Mouse (Mus musculus): ENCODE measurements around the gene Atp6v0a4.

The Atp6v0a4 gene

GRCm38 (mm10) chr6:38124882-38125281, 496 bp upstream of the Atp6v0a4 start:
- DNase-seq, result no peak

- DNase-seq, result no peak
Observed at GRCm38 (mm10) chr6:38123471-38124206, 747 bp downstream of the Atp6v0a4 start.

DNA sequence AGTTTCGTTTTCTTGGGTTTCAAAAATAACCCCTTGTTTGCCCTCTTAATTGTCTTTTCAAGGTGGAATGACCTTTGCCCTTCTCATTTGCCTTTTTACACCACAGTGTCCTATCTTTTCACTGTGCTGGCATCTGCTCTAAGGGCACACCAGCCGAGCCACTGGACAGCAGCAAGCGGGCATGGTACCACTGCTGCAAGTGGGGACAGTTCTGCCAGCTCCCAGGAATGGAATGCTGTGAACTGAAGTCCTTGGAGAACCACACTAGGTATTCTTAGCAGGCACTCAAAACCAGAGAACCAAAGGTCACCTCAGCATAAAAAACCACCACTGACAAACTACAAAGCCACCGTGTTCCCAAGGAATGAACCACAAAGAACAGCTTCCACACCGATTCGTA, 1.6 kb downstream of the Atp6v0a4 start:
- DNase-seq, result no peak

DNA sequence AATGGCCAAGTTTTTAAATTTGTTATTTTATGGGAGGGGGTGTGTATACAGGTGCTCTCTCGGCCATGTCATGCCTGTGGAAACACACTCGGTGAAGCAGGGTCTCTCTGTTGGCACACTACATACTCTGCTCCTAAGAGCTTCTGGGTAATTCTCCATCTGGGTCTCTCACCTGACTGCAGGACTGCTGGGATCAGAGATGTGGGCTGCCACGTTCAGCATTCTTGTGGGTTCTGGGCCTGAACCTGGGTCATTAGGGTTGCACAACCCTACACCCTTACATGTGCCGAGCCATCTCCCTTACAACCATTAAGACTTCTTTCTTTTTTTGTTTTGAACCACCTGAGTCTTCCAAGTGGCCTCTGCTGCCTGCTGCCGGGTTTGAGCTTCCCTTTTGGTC, 2.5 kb downstream of the Atp6v0a4 start:
- no peak for DNase-seq

DNA sequence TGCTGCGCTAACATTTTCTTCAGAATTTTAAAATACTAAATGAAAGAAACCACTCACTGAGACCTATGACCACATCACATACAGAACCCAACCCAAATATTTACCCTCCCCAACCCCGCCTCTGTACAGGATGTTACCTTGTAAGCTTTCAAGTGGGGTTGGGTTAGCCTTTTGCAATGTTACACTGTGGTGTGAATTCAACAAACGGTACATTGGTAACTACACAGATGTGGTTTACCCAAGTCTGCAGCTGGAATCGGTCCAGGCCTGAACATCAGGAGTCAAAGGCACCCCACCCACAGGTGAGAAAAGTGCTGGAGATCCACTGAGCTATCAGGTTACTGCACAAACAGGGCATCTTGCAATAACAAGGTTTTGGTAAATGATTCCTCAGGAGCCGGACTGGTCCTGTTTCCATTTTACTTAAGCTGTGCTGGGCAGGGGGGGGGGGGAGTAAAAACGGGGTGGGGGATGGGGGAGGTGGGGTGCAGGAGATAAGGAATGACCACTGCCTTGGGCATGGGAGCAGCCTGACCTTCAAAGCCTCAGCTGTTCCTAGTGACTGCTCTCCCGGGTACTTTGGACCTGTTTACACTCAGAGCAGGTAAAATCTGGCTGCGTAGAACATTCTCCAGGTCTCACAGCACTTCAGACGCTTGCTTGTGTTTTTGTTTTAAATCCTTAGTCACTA, 3.6 kb downstream of the Atp6v0a4 start:
- DNase-seq, result no peak

- no peak for DNase-seq
Observed at GRCm38 (mm10) chr6:38118341-38118740, 6.0 kb downstream of the Atp6v0a4 start.

DNA sequence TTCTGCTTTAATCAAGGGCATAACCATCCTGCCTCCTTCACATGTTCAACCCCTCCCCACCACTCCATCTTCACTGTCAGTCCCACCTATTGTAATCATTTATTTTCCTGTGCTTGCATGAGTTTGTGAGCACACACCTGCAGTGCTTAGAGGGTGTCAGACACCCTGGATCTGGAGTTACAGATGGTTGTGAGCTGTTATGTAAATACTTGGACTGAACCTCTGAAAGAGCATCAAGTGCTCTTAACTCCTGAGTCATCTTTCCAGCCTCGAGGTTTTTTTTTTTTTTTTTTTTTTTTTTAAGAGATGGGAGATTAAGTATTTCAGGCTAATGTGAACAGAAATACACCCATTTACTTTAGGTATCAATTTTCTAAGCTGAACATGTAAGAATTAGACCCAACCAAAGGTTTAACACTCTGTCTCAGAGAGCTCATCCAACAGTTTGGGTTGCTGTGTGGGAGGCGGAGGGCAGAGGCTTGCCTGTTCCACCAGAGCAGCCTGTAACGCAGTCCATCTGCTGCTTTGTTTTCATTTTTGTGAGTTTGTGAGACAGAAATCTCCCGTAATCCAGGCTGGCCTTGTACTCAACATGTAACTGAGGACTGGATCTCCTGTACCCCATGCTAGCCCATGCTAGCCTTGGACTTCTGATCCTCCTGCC, 8.1 kb downstream of the Atp6v0a4 start:
- DNase-seq, result no peak

DNA sequence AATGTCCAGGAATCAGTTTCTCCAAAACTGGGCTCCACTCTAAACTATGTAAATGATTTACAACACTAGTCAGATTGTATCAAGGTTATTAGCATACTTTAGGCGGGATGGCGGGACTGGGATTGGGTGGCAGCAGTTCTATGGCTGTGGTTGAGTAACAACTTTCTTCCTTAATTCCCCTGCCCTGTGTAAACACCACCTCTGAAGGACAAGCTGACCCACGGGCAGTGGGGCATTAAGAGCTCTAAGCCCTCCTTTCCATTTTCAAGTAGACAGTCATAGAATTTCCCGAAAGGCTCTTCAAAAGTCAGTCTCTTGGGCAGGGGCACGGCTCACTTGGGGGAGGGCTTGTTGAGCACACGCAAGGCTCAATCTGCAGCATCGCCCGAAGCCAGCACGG, 13.5 kb downstream of the Atp6v0a4 start:
- no peak for DNase-seq

GRCm38 (mm10) chr6:38109871-38110270, 14.5 kb downstream of the Atp6v0a4 start:
- no peak for DNase-seq

DNA sequence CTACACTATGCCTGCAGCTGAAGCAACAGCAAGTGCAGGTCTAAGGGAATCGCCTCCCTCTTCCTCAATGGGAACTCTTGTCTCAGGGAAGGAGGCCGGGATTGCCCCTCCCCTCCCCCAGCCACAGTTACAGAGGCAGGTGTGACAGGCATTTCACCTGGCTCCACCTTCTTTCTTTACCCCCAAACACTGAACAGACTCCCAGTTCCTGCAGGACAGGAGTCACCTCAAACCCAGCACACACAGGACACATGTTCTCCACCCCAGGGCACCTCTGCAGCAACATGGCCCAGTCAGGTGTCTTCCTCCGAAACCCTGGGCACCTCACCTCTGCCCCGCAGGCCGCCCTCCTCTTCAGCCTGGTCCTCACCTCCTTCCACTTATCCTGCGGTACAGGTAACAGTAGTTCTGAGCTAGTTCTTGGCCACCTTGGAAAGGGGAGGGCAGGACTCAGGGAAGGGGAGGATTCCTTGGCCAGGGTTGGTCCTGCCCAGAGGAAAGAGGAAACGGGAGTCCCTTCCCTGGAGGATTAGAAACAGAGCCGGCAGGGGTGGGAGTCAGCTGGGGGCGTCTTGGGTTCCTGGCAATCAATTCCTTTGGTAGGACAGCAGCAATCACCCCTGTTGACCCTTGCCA, 15.1 kb downstream of the Atp6v0a4 start, which contains the start of gene Tmem213:
TSS of gene Tmem213 (plus strand) at position 96 of the 636 bp plus-strand sequence.
- DNase-seq, result no peak

- DNase-seq, result no peak
Observed at GRCm38 (mm10) chr6:38108449-38108848, 15.9 kb downstream of the Atp6v0a4 start.

GRCm38 (mm10) chr6:38105924-38106323, 18.5 kb downstream of the Atp6v0a4 start:
- no peak for DNase-seq

DNA sequence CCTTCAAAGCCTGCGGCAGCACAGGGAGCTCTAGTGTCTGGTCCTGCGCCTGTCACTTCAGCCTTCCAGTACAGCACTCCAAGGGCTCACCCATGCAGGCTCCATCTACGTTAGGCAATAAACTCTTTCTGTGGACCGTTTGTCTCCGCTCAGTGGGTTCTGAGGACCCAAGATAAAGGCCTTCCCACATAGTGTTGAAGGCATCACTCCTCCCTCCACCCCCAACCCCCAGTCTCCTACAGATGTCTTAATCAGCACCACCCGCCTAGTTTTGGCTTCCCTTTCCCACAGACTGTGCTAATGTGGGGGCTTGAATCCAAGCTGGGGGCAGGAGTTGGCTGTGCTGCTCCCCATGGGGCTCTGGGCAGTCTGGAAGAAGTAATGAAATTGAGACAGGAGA, 20.6 kb downstream of the Atp6v0a4 start:
- DNase-seq, result no peak

DNA sequence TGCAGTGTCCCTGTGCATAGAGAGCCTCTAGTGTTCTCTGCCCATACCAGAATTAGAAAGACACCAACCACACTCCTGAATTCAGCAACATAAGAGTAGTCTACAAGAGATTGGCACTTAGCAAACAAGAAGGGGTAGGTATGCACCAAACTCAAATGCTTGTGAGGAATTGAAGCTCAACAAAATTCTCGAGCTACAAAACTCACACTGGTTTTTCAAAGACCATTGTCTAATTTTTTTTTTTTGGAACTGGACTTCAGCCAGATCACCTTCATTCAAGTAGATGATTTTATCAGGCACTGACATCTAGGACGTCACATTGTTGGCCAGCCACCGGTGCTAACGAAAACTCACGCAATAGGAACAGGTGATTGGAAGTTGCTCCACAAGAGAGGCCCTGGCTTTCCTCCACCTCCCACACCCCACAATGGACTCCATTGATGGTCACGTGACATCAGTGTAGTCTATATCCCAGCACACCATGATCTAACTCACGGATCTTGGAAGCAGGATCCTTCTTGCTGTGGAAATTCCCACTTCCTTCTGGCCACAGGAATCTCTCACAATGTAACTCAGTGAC, 22.1 kb downstream of the Atp6v0a4 start:
- no peak for DNase-seq

- DNase-seq, result no peak
Observed at GRCm38 (mm10) chr6:38096961-38097370, 27.4 kb downstream of the Atp6v0a4 start.

GRCm38 (mm10) chr6:38094701-38095100, 29.7 kb downstream of the Atp6v0a4 start:
- no peak for DNase-seq

GRCm38 (mm10) chr6:38092539-38092938, 31.8 kb downstream of the Atp6v0a4 start:
- DNase-seq, result no peak

DNA sequence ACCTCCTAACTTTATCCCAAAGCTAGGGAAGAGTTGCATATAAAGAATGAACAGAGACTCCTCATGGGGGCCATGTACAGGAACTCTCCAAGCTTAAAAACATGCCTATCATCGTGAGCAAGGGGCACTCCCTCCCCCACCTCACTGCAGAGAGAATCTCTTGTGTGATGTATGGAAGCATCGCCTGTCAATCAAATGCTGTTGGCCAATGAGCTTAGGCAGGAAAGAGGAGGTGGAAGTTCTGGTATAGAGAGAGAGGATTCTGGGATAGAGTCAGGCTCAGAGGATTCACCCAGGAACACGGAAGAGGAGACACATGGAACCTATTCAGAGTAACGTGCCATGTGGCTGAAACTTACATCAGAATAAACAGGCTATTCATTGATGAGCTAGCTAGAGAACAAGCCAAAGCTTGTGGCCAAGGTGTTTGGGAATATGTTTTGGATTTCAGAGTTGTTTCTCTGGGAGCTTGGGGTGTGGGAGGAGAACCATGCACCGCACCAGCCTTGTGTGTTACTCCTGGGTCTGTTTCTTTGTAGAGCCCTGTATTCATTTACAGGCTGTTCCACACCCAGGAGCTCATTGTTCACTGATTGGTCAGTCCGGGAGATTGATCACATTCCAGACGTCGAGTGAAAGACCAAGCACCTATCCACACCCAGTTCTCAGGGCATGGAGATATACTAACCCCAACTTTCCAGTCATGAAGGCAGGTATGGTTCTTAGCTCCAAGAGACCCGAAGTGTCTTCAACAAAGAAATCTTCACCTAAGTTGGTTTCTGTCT, 37.0 kb downstream of the Atp6v0a4 start:
- no peak for DNase-seq

DNA sequence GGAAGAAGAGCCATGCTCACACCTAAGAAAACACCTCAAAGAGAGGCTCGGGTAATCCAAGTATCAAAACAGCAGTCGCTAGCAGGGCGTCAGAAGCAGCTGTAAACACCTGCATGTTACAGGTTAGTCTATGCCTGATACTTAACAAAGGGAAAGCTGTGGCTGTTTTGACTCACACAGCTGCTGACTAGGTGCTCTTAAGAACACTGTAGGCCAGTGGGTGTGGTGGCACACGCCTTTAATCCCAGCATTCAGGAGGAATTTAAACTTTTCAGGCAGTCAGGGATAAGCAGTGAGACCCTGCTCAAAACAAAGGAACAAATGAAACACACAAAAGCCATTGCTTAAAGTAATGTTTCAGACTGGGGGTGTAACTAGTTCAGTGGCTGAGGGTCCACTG, 41.2 kb downstream of the Atp6v0a4 start:
- no peak for DNase-seq

GRCm38 (mm10) chr6:38081727-38082341, 42.6 kb downstream of the Atp6v0a4 start:
- no peak for DNase-seq

- DNase-seq, result no peak
Observed at GRCm38 (mm10) chr6:38080364-38080763, 44.0 kb downstream of the Atp6v0a4 start.

- no peak for DNase-seq
Observed at GRCm38 (mm10) chr6:38073592-38073991, 50.8 kb downstream of the Atp6v0a4 start.

All from right cerebral cortex, postnatal 25 days (tissue).